Mouse (Mus musculus): ENCODE measurements around the gene Nav2.

DNA sequence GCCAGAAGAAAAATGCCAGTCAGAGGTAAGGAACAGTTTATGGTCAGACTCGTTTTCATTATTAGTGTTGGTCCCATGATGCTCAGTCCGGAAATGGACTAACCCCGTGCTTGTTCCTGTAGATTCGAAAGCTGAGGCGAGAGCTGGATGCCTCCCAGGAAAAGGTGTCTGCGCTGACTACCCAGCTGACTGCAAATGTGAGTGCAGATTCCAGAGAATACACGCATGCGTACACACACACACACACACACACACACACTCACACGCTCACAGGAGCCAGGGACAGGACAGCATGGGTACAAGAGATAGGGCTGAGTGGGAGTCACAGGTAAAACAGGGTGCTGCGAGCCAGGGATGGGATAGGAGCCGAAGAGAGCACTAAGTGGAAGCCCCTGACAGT is 656.6 kb downstream of the Nav2 start:
- no peak for TF ChIP-seq GATA1 (IDR thresholded peaks at IDR 0.05; ENCODE audit: borderline replicate concordance, low read length)
- no peak for TF ChIP-seq FLI1 (IDR thresholded peaks at IDR 0.05; ENCODE audit: low read length)
